Mouse (Mus musculus) thymus, adult 2 months (tissue): ENCODE data around the gene Rem1.

Experiments
- CTCF ChIP-seq: fragments of 200-500 bp; IDR thresholded peaks from 2 replicates; pipeline ENCODE4 v1.5.1; 2012; ENCODE audit warnings: mild to moderate bottlenecking, control low read depth, low read length, moderate library complexity, borderline replicate concordance; ENCODE audit not compliant: control insufficient read depth, poor library complexity, insufficient read depth; ENCODE audit errors: extremely low read depth
- POLR2A ChIP-seq: fragments of 200-500 bp; IDR thresholded peaks from 2 replicates; pipeline ENCODE4 v1.6.1; 2012; ENCODE audit warnings: mild to moderate bottlenecking, low read length, control low read depth, moderate library complexity; ENCODE audit not compliant: control insufficient read depth, poor library complexity, insufficient read depth; ENCODE audit errors: extremely low read depth

DNA sequence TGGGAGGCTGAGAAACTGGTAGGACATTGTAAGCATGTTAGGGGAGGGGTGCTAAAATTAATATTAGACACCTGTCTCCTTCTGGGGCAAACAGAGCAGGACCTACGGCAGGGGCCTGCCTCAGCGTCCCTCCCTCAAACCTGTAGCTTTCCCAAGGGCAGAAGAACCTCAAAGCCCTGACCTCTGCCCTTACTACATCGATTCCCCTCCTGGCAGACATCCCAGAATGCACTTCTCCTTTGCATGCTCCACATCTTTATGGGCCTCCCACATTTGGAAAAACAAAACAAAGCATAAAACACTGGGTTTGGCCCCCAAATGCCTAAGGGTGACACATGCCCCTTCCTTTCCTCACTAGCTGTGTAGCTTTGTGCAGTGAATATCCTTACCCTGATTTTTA is 2.5 kb downstream of the Rem1 start:
- TF ChIP-seq CTCF = no peak
- no peak for TF ChIP-seq POLR2A
